Mouse (Mus musculus): ENCODE results near the gene Ltbp4. TPM values are rescaled to one million over a fixed set of nuclear protein-coding genes. Genes with fewer than 3 reads are reported as not detected.

Ltbp4 gene
- total and polyA plus RNA-seq, 3 experiments: 0.43 to 2.6 (median 1.5) TPM

- Histone ChIP-seq H3K27me3 (replicated peaks) (peaks cover 51% of the 10 kb centered on the region), H3K79me2 (replicated peaks; ENCODE audit: control insufficient read depth, extremely low read depth, insufficient read depth, poor library complexity, severe bottlenecking) (no peaks in the 10 kb centered on the region), H3K4me1 (ENCODE audit: control insufficient read depth in 1 of 2, insufficient read depth in 2 of 2) (no peaks in the 10 kb centered on the region), H3K9me3 (replicated peaks; ENCODE audit: low read length) (peaks cover 2% of the 10 kb centered on the region), H3K4me3 (replicated peaks in 1 of 3; ENCODE audit: low read depth in 2 of 3, low read length in 2 of 3, poor library complexity in 1 of 3) (no peak overlapping the region), H3K9ac (ENCODE audit: insufficient read depth, low read depth) (no peak overlapping the region), H3K27ac (ENCODE audit: insufficient read depth, low read depth) (no peak overlapping the region), H3K36me3 (replicated peaks in 1 of 2; ENCODE audit: control insufficient read depth in 1 of 2, insufficient read depth in 1 of 2, low read length in 1 of 2) (no peaks in the 10 kb centered on the region), H3K4me2 (ENCODE audit: insufficient read depth, low read depth, poor library complexity, severe bottlenecking) (no peak overlapping the region)
- in situ Hi-C loops (cut with MboI; ENCODE audit: low pct_ligation_motif_present, low pct_unique_long_range_greater_than_20kb, low sequenced_read_pairs) (no loop called here), dilution Hi-C loops (cut with MboI; ENCODE audit: extremely low pct_ligation_motif_present, extremely low pct_unique_long_range_greater_than_20kb, low sequenced_read_pairs) (no loop called here)
- TF ChIP-seq ZKSCAN1 (IDR thresholded peaks at IDR 0.05; ENCODE audit: borderline replicate concordance, low read depth, low read length) (no peak), TBP (conservative IDR thresholded peaks at IDR 0.05; ENCODE audit: low read depth, low read length) (no peak), CHD1 (IDR thresholded peaks at IDR 0.05; ENCODE audit: low read depth, low read length) (no peak), POLR2A (IDR thresholded peaks at IDR 0.05; ENCODE audit: low read depth, low read length) (no peak), JUND (conservative IDR thresholded peaks at IDR 0.05; ENCODE audit: low read depth, low read length) (no peak), USF1 (IDR thresholded peaks at IDR 0.05; ENCODE audit: low read depth, low read length) (no peak), PAX5 (IDR thresholded peaks at IDR 0.05; ENCODE audit: low read length) (no peak), HCFC1 (IDR thresholded peaks at IDR 0.05; ENCODE audit: low read depth, low read length) (no peak), IRF4 (IDR thresholded peaks at IDR 0.05; ENCODE audit: low read depth, low read length) (no peak), MXI1 (IDR thresholded peaks at IDR 0.05; ENCODE audit: low read depth, low read length) (no peak), MAX (IDR thresholded peaks at IDR 0.05; ENCODE audit: low read length) (no peak)
- no peak for DNase-seq (ENCODE audit: extremely low read depth)
Measured at GRCm38 (mm10) chr7:27305091-27305730, 32.3 kb downstream of the Ltbp4 start.

- Histone ChIP-seq H3K4me1 (ENCODE audit: control insufficient read depth in 1 of 2, insufficient read depth in 2 of 2) (no peaks in the 10 kb centered on the region), H3K79me2 (replicated peaks; ENCODE audit: control insufficient read depth, extremely low read depth, insufficient read depth, poor library complexity, severe bottlenecking) (no peaks in the 10 kb centered on the region), H3K4me2 (ENCODE audit: insufficient read depth, low read depth, poor library complexity, severe bottlenecking) (no peak overlapping the region), H3K9me3 (replicated peaks; ENCODE audit: low read length) (peaks cover 8% of the 10 kb centered on the region), H3K36me3 (replicated peaks in 1 of 2; ENCODE audit: control insufficient read depth in 1 of 2, insufficient read depth in 1 of 2, low read length in 1 of 2) (no peaks in the 10 kb centered on the region), H3K4me3 (replicated peaks in 1 of 3; ENCODE audit: low read depth in 2 of 3, low read length in 2 of 3, poor library complexity in 1 of 3) (no peak overlapping the region), H3K9ac (ENCODE audit: insufficient read depth, low read depth) (no peak overlapping the region), H3K27ac (ENCODE audit: insufficient read depth, low read depth) (no peak overlapping the region), H3K27me3 (replicated peaks) (peaks cover 66% of the 10 kb centered on the region)
- dilution Hi-C loops (cut with MboI; ENCODE audit: extremely low pct_ligation_motif_present, extremely low pct_unique_long_range_greater_than_20kb, low sequenced_read_pairs): no loop called here
- TF ChIP-seq IRF4 (IDR thresholded peaks at IDR 0.05; ENCODE audit: low read depth, low read length): peak; percentile 42; the same call in 1 of the 2 replicates
- 0 out of 2 replicates have a peak, but pooled peaks have one; percentile 20 for TF ChIP-seq MAX (IDR thresholded peaks at IDR 0.05; ENCODE audit: low read length)
- peak; percentile 66 for TF ChIP-seq RAD21 (IDR thresholded peaks at IDR 0.05; ENCODE audit: low read depth, low read length)
- TF ChIP-seq BHLHE40 (IDR thresholded peaks at IDR 0.05; ENCODE audit: low read depth, low read length): peak; percentile 87
- peak; percentile 49; the same call in 1 of the 2 replicates for TF ChIP-seq NELFE (IDR thresholded peaks at IDR 0.05; ENCODE audit: low read depth, low read length)
- 0 out of 2 replicates have a peak, but pooled peaks have one; percentile 31 for TF ChIP-seq ELF1 (IDR thresholded peaks at IDR 0.05; ENCODE audit: low read depth, low read length)
- 0 out of 2 replicates have a peak, but pooled peaks have one; percentile 14 for TF ChIP-seq ZC3H11A (IDR thresholded peaks at IDR 0.05; ENCODE audit: low read depth, low read length)
- TF ChIP-seq EP300 (IDR thresholded peaks at IDR 0.05; ENCODE audit: low read length): no peak
- no peak for TF ChIP-seq GABPA (IDR thresholded peaks at IDR 0.05; ENCODE audit: insufficient replicate concordance, low read depth, low read length)
- peak; percentile 93 to 99 for TF ChIP-seq CTCF (conservative IDR thresholded peaks at IDR 0.05 in 1 of 2, IDR thresholded peaks at IDR 0.05 in 1 of 2; ENCODE audit: low read depth in 2 of 2, low read length in 2 of 2)
- no peak for TF ChIP-seq JUND (conservative IDR thresholded peaks at IDR 0.05; ENCODE audit: low read depth, low read length)
- TF ChIP-seq SMC3 (IDR thresholded peaks at IDR 0.05; ENCODE audit: low read depth, low read length): peak; percentile 70
- peak; percentile 58 for DNase-seq (ENCODE audit: extremely low read depth)
- in situ Hi-C loops (cut with MboI; ENCODE audit: low pct_ligation_motif_present, low pct_unique_long_range_greater_than_20kb, low sequenced_read_pairs): no loop called here
Measured at GRCm38 (mm10) chr7:27302172-27302571, 35.3 kb downstream of the Ltbp4 start.
